Mouse (Mus musculus) midbrain, postnatal 0 days (tissue): Measurements from ENCODE around the gene Calml3. TPM values are rescaled to one million over a fixed set of nuclear protein-coding genes. Genes with fewer than 3 reads are reported as not detected.
"Not testable (repeated sequence)": the region's sequence is repeated elsewhere in the genome, so short reads cannot be mapped to it uniquely, and the experiment has no call there.

Source experiments
- ATAC-seq: fragments of 200-750 bp; cut with Nextera tagmentation; 2 replicates; pipeline ENCODE4 v1.8.0; 2017; ENCODE audit warnings: moderate number of reproducible peaks, mild to moderate bottlenecking, moderate TSS enrichment, moderate library complexity; ENCODE audit not compliant: low FRiP score
- DNase-seq: peaks from one replicate; pipeline ENCODE4 v3.0.0-alpha.2; 2015; ENCODE audit warnings: low spot score
- H3K27ac ChIP-seq: fragments of 300-500 bp; sonication (generic); 2 replicates; pipeline ENCODE4 v1.5.1; 2014; ENCODE audit warnings: low read depth, mild to moderate bottlenecking, low read length, mixed read lengths
- H3K27me3 ChIP-seq: fragments of 300-500 bp; sonication (generic); 2 replicates; pipeline ENCODE4 v1.6.1; 2014; ENCODE audit warnings: low read length, control low read depth, mixed read lengths; ENCODE audit not compliant: insufficient read depth
- H3K36me3 ChIP-seq: fragments of 300-500 bp; sonication (generic); 2 replicates; pipeline ENCODE4 v1.6.1; 2014; ENCODE audit warnings: low read length, control low read depth, mixed read lengths; ENCODE audit not compliant: insufficient read depth
- H3K4me1 ChIP-seq: fragments of 300-500 bp; sonication (generic); 2 replicates; pipeline ENCODE4 v1.6.1; 2014; ENCODE audit warnings: mild to moderate bottlenecking, control low read depth, antibody characterized with exemption, low read length, mixed read lengths; ENCODE audit not compliant: insufficient read depth
- H3K4me2 ChIP-seq: fragments of 300-500 bp; sonication (generic); 2 replicates; pipeline ENCODE4 v1.6.1; 2014; ENCODE audit warnings: low read depth, mild to moderate bottlenecking, low read length, mixed read lengths; ENCODE audit not compliant: poor library complexity, severe bottlenecking
- H3K4me3 ChIP-seq: fragments of 300-500 bp; sonication (generic); 2 replicates; pipeline ENCODE4 v1.5.1; 2014; ENCODE audit warnings: low read depth, mild to moderate bottlenecking, low read length, moderate library complexity
- H3K9ac ChIP-seq: fragments of 300-500 bp; sonication (generic); replicated peaks from 2 replicates; pipeline ENCODE4 v1.6.1; 2014; ENCODE audit warnings: mild to moderate bottlenecking, low read length, moderate library complexity, mixed read lengths; ENCODE audit not compliant: poor library complexity, severe bottlenecking
- H3K9me3 ChIP-seq: fragments of 300-500 bp; sonication (generic); 2 replicates; pipeline ENCODE4 v1.6.1; 2016; ENCODE audit warnings: low read length, control low read depth
- CTCF ChIP-seq: IDR thresholded peaks from 2 replicates; pipeline ENCODE4 v1.5.1; 2016; ENCODE audit warnings: antibody characterized with exemption, mild to moderate bottlenecking
- WGBS: fragments of 180-500 bp; shearing (Covaris S2); extraction: QIAGEN DNeasy Blood & Tissue Kit; methylation state at CpG from one replicate; pipeline ENCODE4 v1.1.7; 2014; 5-methylcytosine and 5-hydroxymethylcytosine counted together
- polyA plus RNA-seq: library from polyadenylated mRNA; unstranded; fragments of >200 nt; fragmentation: Nextera tagmentation; extraction: Ambion mirVana; gene quantifications from 2 replicates; pipeline ENCODE4 v1.2.1, GENCODE M21; 2015
- total RNA-seq: library from RNA; depleted of rRNA; stranded (reverse); fragments of >200 nt; gene quantifications from 2 replicates; pipeline ENCODE4 v1.2.3, GENCODE M21; 2014; rRNA removed

Calml3 gene
- 0.44 TPM in 1 of 2 replicates, not detected in the other for total RNA-seq
- not detected in 2 replicates for polyA plus RNA-seq

DNA sequence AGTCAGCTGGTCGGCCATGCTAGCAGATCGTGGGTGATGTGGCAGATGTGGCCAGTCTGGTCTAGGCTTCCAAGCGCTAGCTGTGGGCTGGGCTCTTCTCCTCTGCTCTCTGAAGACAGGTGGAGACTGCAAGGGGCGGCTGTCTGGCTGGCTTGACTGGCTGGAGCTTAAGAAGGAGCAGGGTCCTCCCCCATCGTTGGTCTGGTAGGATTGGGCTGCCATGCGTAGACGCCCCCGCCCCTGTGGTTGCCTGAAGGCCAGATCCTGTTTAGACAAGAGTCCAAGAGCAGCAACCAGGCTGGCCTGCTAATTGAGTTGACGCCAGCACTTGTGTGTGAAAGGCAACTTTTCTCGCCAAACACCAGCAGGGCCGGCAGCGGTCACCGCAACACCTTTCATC lies at the start of gene Calml3:
Calml3 (minus strand) TSS at position 131 of the 400 bp plus-strand sequence.
- H3K9ac ChIP-seq: no peak within 1 kb of the TSS
- H3K9me3 ChIP-seq: no peaks in the 10 kb centered on the region

DNA sequence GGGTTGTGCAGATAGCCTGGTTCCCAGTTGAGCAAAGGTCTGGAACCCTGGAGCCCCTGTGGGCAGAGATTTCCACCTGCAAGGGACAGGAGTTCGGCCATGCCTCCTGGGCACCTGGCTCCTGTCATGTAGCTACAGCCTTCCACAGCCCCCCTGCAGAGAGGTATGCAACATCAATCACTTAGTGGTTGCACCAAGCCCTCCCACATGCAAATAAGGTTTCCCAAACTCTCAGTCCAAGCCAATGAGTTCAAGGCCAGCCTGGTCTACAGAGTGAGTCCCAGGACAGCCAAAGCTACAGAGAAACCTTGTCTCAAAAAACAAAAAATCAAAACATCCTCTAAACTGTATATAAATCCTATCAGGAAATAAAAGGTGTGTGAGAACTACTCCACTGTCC lies 46.2 kb upstream of the Calml3 start:
- H3K4me1 ChIP-seq: no peaks in the 10 kb centered on the region
- H3K9me3 ChIP-seq: no peaks in the 10 kb centered on the region
- no peak overlapping the region for H3K27ac ChIP-seq
- H3K4me2 ChIP-seq: no peak overlapping the region
- DNase-seq (no peak), ATAC-seq (no peak)
- no peaks in the 10 kb centered on the region for H3K27me3 ChIP-seq
- TF ChIP-seq CTCF: no peak
- H3K9ac ChIP-seq: no peak overlapping the region
- no peaks in the 10 kb centered on the region for H3K36me3 ChIP-seq
- WGBS: 87% methylated on average over 1 of the region's 1 CpGs
- H3K4me3 ChIP-seq: no peak overlapping the region

More for the DNA sequence above, at the start of gene Calml3:
- no peak within 1 kb of the TSS for H3K27ac ChIP-seq
- DNase-seq: no peak
- H3K27me3 ChIP-seq: no peaks in the 10 kb centered on the region
- H3K4me2 ChIP-seq: no peak within 1 kb of the TSS
- no peaks in the 10 kb centered on the region for H3K4me1 ChIP-seq
- WGBS: 92% methylated on average over 13 of the region's 13 CpGs
- no peak within 1 kb of the TSS for H3K4me3 ChIP-seq
- no peak for TF ChIP-seq CTCF
- H3K36me3 ChIP-seq: no peaks in the 10 kb centered on the region
- no peak for ATAC-seq

DNA sequence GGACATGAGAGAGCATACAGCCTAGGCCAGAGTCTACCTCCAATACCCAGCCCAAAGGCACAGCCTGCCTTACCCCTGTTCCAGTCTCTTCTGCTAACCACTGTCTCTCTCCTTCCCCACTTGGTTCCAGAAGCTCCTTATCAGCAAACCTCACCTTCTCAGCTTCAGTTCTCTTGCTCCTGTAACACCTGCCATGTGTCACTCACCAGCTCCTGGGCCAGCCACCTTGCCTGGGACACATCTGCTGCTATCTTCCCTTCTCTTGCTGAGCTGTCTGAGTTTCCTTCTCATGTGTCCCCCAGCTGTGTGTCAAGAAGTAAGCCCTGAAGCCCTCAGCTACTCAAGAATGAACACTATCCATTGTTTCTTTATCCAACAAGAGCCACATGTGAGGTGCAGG lies 36.5 kb upstream of the Calml3 start:
- H3K9ac ChIP-seq, ATAC-seq, H3K36me3 ChIP-seq, H3K4me1 ChIP-seq, H3K4me2 ChIP-seq, H3K9me3 ChIP-seq, H3K4me3 ChIP-seq, DNase-seq, H3K27ac ChIP-seq, H3K27me3 ChIP-seq: not testable (repeated sequence)

DNA sequence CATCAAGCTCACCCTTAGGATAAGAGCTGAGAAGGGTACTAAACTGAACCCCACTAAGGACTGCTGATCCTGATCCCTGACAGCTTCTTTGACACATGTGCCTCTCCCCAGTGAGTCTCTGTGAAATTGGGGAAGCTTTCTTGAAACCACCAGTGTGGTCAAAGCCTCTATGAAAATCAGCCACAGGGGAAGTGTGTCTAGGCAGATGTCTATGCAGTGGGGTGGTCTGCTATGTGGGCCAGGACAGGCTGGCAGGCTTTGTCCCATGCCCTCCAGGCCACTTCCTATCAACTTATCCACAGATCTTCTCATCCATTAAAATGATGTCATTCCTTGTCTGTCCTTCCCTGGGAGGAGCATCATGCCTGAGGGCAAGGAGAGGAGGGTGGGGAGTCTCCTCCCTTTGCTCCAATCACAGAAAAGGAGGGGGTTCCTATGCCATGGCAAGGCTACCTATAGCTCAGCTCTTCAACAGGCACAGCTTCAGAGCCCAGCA lies 33.2 kb upstream of the Calml3 start, which contains the start of gene Calm4:
Calm4 (plus strand) TSS at position 446 of the 496 bp plus-strand sequence.
- not testable (repeated sequence) for H3K4me1 ChIP-seq, H3K4me2 ChIP-seq, H3K27me3 ChIP-seq, DNase-seq, H3K9me3 ChIP-seq, H3K9ac ChIP-seq, H3K4me3 ChIP-seq, H3K27ac ChIP-seq, H3K36me3 ChIP-seq
- peak; percentile 34; the same call in 1 of the 2 replicates for ATAC-seq

DNA sequence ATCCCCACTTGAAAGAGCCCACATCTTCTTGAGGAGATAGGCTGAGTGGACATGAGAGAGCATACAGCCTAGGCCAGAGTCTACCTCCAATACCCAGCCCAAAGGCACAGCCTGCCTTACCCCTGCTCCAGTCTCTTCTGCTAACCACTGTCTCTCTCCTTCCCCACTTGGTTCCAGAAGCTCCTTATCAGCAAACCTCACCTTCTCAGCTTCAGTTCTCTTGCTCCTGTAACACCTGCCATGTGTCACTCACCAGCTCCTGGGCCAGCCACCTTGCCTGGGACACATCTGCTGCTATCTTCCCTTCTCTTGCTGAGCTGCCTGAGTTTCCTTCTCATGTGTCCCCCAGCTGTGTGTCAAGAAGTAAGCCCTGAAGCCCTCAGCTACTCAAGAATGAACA lies 29.5 kb upstream of the Calml3 start:
- not testable (repeated sequence) for ATAC-seq, H3K27me3 ChIP-seq, DNase-seq, H3K9ac ChIP-seq, H3K27ac ChIP-seq, H3K4me2 ChIP-seq, H3K4me3 ChIP-seq, H3K9me3 ChIP-seq, H3K36me3 ChIP-seq, H3K4me1 ChIP-seq

DNA sequence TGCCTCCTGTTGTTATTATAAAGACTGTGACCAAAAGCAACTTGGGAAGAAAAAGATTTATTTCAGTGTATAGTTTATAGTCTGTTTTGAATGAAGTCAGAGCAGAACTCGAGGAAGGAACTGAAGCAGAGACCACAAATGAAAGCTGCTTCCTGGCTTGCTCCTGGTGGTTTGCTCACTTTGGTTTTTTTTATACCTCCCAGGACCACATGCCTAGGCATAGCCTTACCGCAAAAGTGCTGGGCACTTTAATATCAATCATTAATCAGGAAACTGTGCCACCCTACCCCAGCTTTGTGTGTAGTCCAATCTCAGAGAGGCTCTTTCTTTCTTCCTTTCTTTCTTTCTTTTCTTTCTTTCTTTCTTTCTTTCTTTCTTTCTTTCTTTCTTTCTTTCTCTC lies 28.3 kb upstream of the Calml3 start:
- WGBS: 82% methylated on average over 2 of the region's 2 CpGs
- Histone ChIP-seq H3K9ac (no peak overlapping the region), H3K4me2 (no peak overlapping the region), H3K9me3 (no peaks in the 10 kb centered on the region), H3K4me3 (no peak overlapping the region), H3K27me3 (no peaks in the 10 kb centered on the region), H3K36me3 (no peaks in the 10 kb centered on the region), H3K27ac (no peak overlapping the region), H3K4me1 (no peaks in the 10 kb centered on the region)
- ATAC-seq (no peak), DNase-seq (no peak)
- no peak for TF ChIP-seq CTCF
